Mouse (Mus musculus): ENCODE data around the gene Esrp2.

The Esrp2 gene

GRCm38 (mm10) chr8:106115897-106116296 lies 20.9 kb downstream of the Esrp2 start:
- peak; percentile 84 to 87 for DNase-seq

DNA sequence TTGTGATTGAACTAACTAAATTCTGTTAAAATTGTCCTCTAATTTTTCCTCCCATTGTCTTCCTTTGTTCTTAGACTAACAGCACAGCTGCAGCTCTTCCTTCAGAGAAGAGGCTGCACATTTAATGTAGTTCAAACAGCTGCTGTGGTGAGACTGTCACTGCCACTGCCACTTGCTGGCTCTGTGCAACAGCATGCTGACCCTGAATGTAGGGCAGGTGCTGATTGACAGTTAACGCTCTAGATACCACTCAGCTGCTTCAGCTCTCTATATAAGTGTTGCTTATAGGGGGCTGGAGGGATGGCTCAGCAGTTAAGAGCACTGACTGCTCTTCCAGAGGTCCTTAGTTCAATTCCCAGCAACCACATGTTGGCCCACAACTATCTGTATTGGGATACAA lies 24.3 kb downstream of the Esrp2 start:
- peak; percentile 69 to 86 for DNase-seq

DNA sequence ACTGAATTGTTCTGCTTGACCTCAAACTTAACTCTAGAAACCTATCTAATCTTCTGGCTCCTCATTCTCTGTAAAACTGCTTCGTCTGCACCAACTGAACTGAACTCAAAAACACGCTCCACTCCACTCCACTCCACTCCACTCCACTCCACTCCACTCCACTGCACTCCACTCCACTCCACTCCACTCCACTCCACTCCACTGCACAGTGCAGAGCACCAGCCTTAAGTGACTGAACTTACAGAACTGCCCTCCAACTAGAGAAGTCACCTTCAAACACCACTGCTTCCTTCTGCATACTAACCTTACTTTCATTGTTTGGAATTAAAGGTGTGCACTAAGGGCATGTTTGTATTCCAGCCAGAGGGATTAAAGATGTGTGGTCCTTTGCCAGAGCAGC lies 24.7 kb downstream of the Esrp2 start:
- DNase-seq: peak in 1 of 2 experiments; percentile 50

DNA sequence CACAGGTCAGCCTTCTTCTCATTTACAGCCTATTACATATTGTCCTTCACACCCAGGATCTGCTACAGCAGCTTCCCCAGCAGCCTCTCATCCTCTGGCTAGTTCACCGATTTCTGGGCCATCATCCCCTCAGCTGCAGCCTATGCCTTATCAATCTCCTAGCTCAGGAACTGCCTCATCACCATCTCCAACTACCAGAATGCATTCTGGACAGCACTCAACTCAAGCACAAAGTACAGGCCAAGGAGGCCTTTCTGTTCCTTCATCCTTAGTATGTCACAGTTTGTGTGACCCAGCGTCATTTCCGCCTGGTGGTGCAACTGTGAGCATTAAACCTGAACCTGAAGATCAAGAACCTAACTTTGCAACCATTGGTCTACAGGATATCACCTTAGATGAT lies 28.0 kb downstream of the Esrp2 start:
- peak in 1 of 2 experiments; percentile 45 for DNase-seq

DNA sequence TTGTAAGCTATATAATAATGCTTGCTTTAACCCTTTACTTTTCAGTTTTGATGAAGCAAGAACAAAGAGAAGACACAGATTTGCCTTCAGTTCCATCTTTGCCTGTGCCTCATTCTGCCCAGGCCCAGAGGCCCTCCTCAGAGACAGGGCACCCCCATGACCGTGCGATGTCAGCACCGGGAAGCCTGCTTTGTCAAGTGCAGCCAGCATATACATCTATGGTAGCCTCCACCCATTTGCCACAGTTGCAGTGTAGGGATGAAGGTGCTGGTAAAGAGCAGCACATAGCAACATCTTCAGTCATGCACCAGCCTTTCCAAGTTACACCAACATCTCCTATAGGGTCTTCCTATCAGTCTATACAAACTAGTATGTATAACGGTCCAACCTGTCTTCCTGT lies 28.7 kb downstream of the Esrp2 start:
- peak in 1 of 2 experiments; percentile 55 for DNase-seq

GRCm38 (mm10) chr8:106106193-106106592 lies 30.6 kb downstream of the Esrp2 start:
- DNase-seq: no peak

- peak; percentile 41 to 68 for DNase-seq
Measured at GRCm38 (mm10) chr8:106103888-106104287, 32.9 kb downstream of the Esrp2 start.

- peak; percentile 43 to 63 for DNase-seq
Measured at GRCm38 (mm10) chr8:106102321-106102720, 34.5 kb downstream of the Esrp2 start.

All from thymus, postnatal 36 days (tissue).